Mouse (Mus musculus): Measurements from ENCODE around the gene Plaur.

Plaur gene

DNA sequence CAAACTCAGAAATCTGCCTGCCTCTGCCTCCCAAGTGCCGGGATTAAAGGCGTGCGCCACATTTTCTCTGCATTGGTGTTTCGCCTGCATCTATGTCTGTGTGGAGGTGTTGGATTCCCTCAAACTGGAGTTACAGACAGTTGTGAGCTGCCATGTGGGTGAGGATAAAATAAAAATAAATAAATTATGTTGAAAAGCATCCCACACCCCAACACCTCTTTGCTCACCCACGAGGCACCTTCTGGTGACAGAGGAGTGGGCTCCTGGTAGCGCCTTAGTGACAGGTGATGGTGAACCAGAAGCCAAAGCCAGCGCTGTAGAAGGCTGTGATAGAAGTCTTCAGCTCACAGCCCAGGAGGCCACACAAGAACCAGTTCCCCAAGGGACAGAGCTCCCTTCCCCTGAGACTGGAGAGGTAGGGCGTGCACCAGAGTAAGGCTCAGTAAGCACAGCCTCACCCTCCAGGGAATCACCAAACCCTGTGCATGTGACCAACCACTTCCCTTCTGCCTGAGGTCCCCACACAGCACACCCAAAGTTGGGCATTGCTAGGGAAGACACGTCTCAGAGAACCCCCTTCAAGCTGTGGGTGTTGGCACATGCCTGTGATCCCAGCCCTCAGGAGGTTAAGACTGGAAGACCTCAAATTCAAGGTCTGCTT, 16.9 kb upstream of the Plaur start:
- intact Hi-C loops (cut with DNase I) = no loop called here

DNA sequence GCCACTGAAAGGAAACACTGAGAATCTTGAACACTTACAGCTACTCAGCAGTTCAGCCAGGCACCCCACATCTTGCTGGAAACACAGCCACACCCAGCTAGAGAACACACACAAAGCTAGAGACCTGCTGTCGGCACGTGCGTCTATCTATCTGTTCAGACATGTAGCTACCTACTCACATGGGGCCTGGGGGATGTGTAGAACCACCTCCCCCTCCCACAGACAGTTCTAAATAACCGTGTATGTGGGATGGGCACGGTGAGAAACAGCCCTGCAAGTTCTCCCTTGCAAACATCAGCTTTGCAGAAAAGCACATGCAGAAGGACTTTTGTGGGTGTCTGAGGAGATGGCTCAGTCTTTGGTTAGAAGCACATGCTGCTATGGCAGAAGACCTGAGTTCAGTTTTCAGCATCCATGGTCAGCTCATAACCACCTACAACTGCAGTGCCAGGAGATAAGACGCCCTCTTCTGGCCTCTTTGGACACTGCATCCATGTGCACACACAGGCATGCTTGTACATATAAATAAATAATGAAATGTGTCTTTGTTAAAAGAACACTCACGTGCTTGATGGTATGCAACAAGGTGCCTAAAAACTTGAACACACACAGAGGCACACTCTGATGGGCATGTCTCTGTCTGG, 15.5 kb upstream of the Plaur start:
- intact Hi-C loops (cut with DNase I) = no loop called here

DNA sequence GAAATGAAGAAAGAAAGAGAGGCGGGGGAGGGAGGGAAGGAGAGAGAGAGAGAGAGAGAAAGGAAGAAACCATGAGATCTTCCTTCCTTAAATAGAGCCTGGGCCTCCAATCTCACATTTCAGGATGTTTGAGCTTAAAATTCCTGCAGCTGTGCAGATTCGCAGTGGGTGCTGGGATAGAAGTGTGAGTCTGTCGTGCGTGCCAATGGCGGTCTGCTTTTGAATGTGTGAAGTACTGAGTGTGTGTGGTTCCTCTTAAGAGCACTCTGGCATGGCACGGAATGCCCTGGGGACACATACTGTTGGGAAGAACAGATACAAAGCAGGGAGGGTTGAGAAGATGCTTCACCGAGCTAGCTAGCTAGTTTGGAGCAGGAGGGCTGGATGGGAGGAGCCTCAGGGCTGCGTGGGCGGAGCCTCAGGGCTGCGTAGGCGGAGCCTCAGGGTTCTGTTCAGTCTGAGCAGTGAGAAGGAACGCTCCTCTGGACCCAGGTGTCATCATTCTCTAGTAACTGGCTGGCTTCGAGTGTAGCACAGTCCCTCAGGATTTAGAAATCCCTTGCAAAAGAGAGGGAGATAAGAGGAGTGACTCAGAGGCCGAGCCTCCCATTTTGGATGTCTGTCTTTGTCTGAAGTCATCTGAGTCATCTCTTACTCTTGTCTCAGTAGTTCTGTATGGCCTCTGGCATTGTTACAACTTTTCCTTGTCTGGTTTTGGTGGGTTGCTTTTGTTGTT, 13.3 kb upstream of the Plaur start:
- intact Hi-C loops (cut with DNase I) = no loop called here

GRCm38 (mm10) chr7:24450585-24451017, 11.7 kb upstream of the Plaur start:
- intact Hi-C loops (cut with DNase I) = no loop called here

GRCm38 (mm10) chr7:24451855-24452311, 10.4 kb upstream of the Plaur start, which contains the start of gene Irgc1:
Irgc1 (minus strand) TSS chr7:24452297.
- intact Hi-C loops (cut with DNase I) = no loop called here

- intact Hi-C loops (cut with DNase I) = no loop called here
Observed at GRCm38 (mm10) chr7:24454199-24454598, 8.1 kb upstream of the Plaur start.

GRCm38 (mm10) chr7:24455726-24456125, 6.6 kb upstream of the Plaur start:
- intact Hi-C loops (cut with DNase I) = no loop called here

DNA sequence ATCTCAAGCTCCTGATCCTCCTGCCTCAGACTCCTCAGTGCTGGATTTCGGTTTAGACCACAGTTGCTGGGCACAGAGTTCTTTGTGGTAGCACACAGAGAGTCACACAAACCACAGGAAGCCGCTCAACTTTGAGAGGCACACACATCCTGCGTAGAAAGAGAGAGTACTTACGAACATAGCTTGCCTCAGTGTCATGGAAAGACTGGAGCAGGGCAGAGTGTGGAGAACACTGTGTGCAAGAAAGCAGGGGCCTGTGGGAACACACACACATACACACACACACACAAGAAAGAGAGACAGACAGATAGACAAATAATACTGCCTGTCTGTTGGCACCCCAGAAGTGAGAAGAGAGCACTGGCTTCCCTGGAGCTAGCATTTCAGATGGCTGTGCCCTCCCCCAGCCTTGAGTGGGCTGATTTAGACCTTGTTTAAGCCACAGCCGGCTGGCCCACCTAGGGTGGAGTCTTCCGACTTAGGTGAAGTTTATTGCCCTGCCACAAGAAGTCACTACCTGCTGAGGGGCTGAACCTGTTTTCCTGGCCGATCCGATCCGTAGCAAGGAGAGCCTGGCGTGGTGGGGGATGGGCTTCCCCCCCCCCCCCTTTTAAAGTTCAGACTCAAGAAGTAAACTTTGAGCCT, 4.4 kb upstream of the Plaur start:
- intact Hi-C loops (cut with DNase I) = no loop called here

- intact Hi-C loops (cut with DNase I) = no loop called here
Observed at GRCm38 (mm10) chr7:24459440-24459839, 2.8 kb upstream of the Plaur start.

- intact Hi-C loops (cut with DNase I) = no loop called here
Observed at GRCm38 (mm10) chr7:24459843-24460242, 2.4 kb upstream of the Plaur start.

- intact Hi-C loops (cut with DNase I) = no loop called here
Observed at GRCm38 (mm10) chr7:24461376-24462051, 770 bp upstream of the Plaur start.

GRCm38 (mm10) chr7:24466835-24467234, 4.6 kb downstream of the Plaur start:
- intact Hi-C loops (cut with DNase I) = no loop called here

- intact Hi-C loops (cut with DNase I) = no loop called here
Observed at GRCm38 (mm10) chr7:24467886-24468285, 5.6 kb downstream of the Plaur start.

- intact Hi-C loops (cut with DNase I) = no loop called here
Observed at GRCm38 (mm10) chr7:24469126-24469525, 6.8 kb downstream of the Plaur start.

- intact Hi-C loops (cut with DNase I) = no loop called here
Observed at GRCm38 (mm10) chr7:24470356-24470755, 8.1 kb downstream of the Plaur start.

DNA sequence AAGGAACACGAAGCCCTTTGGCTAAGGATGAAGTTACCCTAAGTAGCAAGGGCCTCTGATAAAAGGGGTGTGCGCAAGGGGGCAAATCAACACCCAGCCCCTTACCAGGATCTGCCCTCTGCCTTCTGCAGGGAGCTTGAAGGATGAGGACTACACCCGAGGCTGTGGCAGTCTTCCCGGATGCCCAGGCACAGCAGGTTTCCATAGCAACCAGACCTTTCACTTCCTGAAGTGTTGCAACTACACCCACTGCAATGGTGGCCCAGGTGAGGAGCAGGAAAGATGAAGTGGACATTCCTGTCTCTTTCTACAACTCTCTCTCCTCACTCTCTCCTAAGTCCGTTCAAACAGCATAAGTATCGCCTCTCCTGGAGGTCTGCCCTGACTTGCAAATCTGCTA, 10.2 kb downstream of the Plaur start:
- intact Hi-C loops (cut with DNase I) = no loop called here

DNA sequence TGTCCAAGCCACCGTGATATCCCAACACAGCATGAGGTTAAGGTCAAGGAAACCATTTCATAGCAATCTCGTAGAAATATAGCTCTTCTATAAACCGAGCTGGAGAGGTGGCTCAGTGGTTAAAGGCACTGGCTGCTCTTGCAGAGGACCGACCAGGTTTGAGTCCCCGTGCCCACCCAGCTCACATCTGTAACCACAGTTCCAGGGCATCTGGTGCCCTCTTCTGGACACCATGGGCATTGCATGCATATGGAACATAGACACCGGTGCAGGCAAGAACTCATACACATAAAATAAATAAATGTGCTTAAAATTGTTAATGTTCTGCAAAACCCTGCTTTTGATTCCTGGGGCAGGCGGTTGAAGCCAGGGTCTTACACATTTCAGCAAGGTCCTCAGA, 10.7 kb downstream of the Plaur start:
- intact Hi-C loops (cut with DNase I) = no loop called here

DNA sequence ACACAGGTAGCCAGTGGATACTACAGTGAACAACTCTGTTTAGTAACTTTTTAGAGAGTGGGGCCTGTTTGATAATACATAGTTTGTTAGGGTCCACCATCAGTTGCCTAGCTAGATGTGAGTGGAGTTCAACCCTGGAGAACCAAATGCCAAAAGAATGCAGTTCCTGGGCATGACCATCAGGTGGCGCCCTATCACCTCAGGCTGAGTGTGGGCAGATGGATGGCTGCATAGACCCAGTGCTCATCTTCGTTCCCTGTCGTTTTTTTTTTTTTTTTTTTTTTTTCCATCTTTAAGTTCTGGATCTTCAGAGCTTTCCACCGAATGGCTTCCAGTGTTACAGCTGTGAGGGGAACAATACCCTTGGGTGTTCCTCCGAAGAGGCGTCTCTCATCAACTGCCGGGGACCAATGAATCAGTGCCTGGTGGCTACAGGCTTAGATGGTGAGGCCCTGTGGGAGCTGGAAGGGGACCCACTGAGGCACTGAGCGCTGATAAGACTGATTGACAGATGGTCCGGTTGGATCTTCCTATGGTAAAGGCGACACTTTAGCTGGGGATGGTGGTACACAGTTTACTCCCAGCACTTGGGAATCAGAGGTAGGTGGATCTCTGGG, 11.7 kb downstream of the Plaur start:
- intact Hi-C loops (cut with DNase I) = no loop called here

GRCm38 (mm10) chr7:24474811-24475506, 12.7 kb downstream of the Plaur start:
- intact Hi-C loops (cut with DNase I) = loop anchor here (5.0 kb wide), 1 partner anchor 33 kb away; no protein-coding TSS in a partner anchor

DNA sequence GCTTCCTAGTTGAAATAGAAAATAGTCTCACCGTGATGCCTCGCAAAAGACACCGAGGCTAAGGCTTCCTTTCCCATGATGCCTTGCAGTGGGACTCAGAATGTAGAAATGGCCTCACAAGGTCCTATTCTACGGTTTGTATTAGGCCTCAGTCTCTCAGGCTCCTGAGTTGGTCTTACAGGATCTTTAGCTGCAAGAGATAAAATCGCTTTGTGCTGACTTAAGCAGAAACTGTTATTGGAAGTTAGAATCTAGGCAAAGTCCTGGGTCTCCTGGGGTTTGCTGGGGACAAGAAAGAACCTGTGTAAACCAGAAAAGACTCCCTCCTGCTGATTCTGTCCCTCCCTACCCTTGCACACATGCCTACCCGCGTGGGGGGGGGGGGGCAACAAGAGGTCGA, 14.1 kb downstream of the Plaur start:
- intact Hi-C loops (cut with DNase I) = loop anchor here (5.0 kb wide), 1 partner anchor 34 kb away; no protein-coding TSS in a partner anchor
